Mouse (Mus musculus) monocyte, adult 59 days (primary cell): Measurements from ENCODE around the gene Sh2d6. TPM values are rescaled to one million over a fixed set of nuclear protein-coding genes. Genes with fewer than 3 reads are reported as not detected.

Source experiments
- total RNA-seq, 2 experiments: library from RNA; stranded (reverse); gene quantifications; one replicate each; pipeline ENCODE4 v1.2.4; 2023

Sh2d6 gene
- under 1 TPM in 1 of 2 experiments, not detected in 1; 0.39 TPM for total RNA-seq

DNA sequence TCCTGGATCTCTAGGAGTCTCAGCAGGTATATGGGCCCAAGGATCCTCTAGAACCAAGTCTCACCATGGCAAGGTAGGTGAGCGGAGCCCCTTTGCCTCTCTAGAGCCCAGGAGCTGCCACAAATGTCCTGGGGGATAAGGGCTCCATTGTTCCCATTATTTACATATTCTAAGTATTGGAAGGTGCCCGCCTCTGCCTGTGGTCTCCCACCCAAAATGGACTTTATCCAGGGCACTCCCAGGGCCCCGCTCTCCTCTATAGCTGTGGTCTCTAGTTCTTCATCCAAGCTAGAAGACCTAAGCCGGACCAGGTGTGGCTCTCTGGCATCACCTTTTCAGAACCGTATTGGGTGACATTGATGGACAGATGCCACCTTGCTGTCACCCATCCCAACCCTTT lies at the start of gene Sh2d6:
Gene Sh2d6 (minus strand): TSS at position 101 of the 400 bp plus-strand sequence.

DNA sequence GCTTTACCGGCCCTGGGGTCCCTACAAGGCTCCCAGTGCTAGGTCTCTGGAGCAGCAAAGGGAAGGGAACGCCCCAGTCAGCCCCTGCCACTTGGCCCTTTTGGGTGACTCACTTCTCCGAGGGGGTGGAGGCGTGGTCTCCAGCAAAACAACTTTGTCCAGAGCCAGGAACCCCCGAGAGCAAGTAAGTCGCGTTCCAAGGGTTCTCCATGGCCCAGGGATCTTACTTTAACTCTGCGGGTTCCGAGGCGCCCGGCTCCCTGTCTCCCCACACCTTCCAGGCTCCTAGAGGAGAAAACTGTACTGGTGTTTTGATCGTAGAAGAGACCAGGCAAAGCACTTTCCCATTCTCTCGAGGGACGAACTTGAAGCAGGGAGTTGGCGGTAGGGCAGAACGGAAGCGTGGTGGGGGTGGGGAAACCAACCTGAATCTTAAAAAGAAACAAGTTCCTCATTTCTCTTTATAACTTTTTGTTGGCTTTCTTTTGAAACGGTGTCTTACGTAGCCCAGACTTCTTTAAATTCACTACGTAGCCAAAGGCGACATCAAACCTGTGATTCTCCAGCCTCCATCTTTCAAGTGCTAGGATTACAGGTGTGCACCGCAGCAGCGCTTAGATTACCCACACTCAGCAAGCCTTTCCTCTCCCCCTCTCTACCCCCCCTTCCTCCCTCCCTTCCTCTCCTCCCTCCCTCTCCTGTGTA lies 22.9 kb upstream of the Sh2d6 start, which contains the start of gene Capg:
Gene Capg (plus strand): TSS at position 109 of the 705 bp plus-strand sequence.

Other genes starting within 250 kb of the Sh2d6 start
- not detected for gene Sftpb, start 217.1 kb downstream of the Sh2d6 start, total RNA-seq
- gene Usp39, start 176.5 kb downstream of the Sh2d6 start, total RNA-seq, result 10 to 100 TPM; 32.3 to 33.0 TPM
- 10 to 100 TPM; 20.8 to 21.8 TPM for gene 0610030E20Rik, start 174.4 kb downstream of the Sh2d6 start, total RNA-seq
- 1 to 10 TPM in 1 of 2 experiments, under 1 TPM in 1; 0.73 to 1.1 TPM for gene Tmem150a, start 166.3 kb downstream of the Sh2d6 start, total RNA-seq
- gene Rnf181, start 154.8 kb downstream of the Sh2d6 start, total RNA-seq, result 10 to 100 TPM; 59.7 to 69.4 TPM
- 10 to 100 TPM; 22.0 to 32.9 TPM for gene Vamp5, start 141.2 kb downstream of the Sh2d6 start, total RNA-seq
- 100 to 1,000 TPM; 201 to 211 TPM for gene Vamp8, start 131.0 kb downstream of the Sh2d6 start, total RNA-seq
- 10 to 100 TPM; 14.1 to 18.7 TPM for gene Ggcx, start 107.4 kb downstream of the Sh2d6 start, total RNA-seq
- 100 to 1,000 TPM; 204 to 208 TPM for gene Mat2a, start 82.1 kb downstream of the Sh2d6 start, total RNA-seq
- gene Capg, start 22.7 kb upstream of the Sh2d6 start, total RNA-seq, result 100 to 1,000 TPM; 179 to 182 TPM
- gene Elmod3, start 76.7 kb upstream of the Sh2d6 start, total RNA-seq, result 1 to 10 TPM; 7.4 to 8.7 TPM
- gene Retsat, start 76.8 kb upstream of the Sh2d6 start, total RNA-seq, result 10 to 100 TPM; 21.5 to 27.7 TPM
- gene Tgoln1, start 95.3 kb upstream of the Sh2d6 start, total RNA-seq, result 100 to 1,000 TPM; 103 to 105 TPM